Mouse (Mus musculus) lung, adult 2 months (tissue): Measurements from ENCODE around the gene Atp8a1. TPM values are rescaled to one million over a fixed set of nuclear protein-coding genes. Genes with fewer than 3 reads are reported as not detected.

Experiments
- DNase-seq: peaks from one replicate; pipeline ENCODE4 v3.0.0; 2022
- H3K4me1 ChIP-seq: fragments of 200-500 bp; 2 replicates; pipeline ENCODE4 v1.6.1; 2011; ENCODE audit warnings: low read length; ENCODE audit not compliant: control insufficient read depth, insufficient read depth
- H3K4me3 ChIP-seq: fragments of 200-500 bp; replicated peaks from 2 replicates; pipeline ENCODE3; 2011; ENCODE audit warnings: low read depth, mild to moderate bottlenecking, control low read depth, low read length; ENCODE audit errors: extremely low read depth
- CTCF ChIP-seq: fragments of 200-500 bp; IDR thresholded peaks from 2 replicates; pipeline ENCODE4 v1.5.1; 2011; ENCODE audit warnings: mild to moderate bottlenecking, low read length, control low read depth; ENCODE audit not compliant: insufficient read depth
- POLR2A ChIP-seq: fragments of 200-500 bp; IDR thresholded peaks from 2 replicates; pipeline ENCODE4 v1.6.1; 2011; ENCODE audit warnings: low read depth, mild to moderate bottlenecking, control low read depth, low read length, borderline replicate concordance; ENCODE audit errors: extremely low read depth
- WGBS: fragments of 180-500 bp; shearing (Covaris S2); methylation state at CpG from one replicate; pipeline ENCODE4 v1.1.7; 2018; 5-methylcytosine and 5-hydroxymethylcytosine counted together
- polyA plus RNA-seq: library from polyadenylated mRNA; depleted of rRNA; stranded (reverse); fragments of >200 nt; gene quantifications from 2 replicates; pipeline ENCODE4 v1.2.3, GENCODE M21; 2012

Gene Atp8a1
- polyA plus RNA-seq, 1 experiment: 75.7 TPM

DNA sequence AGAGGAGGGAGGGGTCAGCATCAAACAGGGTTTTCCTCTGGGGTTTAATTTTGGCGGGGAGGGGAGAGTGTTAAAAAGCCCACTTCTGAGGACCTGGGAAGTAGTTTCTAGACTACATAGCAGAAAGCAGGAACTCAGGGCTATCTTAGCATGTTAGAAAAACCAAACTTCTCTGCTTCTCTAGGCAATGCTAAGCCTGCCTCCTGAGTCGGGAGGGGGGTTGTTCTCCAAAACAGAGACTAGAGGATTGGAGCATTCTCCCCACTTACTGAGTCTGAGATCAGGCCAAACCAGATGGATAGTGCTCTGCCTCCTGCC, 237.8 kb downstream of the Atp8a1 start:
- WGBS: 26% methylated on average over 2 of the region's 2 CpGs
- TF ChIP-seq POLR2A (no peak), CTCF (no peak)
- H3K4me1 ChIP-seq: peaks cover 11% of the 10 kb centered on the region
- H3K4me3 ChIP-seq: no peak overlapping the region
- no peak for DNase-seq

DNA sequence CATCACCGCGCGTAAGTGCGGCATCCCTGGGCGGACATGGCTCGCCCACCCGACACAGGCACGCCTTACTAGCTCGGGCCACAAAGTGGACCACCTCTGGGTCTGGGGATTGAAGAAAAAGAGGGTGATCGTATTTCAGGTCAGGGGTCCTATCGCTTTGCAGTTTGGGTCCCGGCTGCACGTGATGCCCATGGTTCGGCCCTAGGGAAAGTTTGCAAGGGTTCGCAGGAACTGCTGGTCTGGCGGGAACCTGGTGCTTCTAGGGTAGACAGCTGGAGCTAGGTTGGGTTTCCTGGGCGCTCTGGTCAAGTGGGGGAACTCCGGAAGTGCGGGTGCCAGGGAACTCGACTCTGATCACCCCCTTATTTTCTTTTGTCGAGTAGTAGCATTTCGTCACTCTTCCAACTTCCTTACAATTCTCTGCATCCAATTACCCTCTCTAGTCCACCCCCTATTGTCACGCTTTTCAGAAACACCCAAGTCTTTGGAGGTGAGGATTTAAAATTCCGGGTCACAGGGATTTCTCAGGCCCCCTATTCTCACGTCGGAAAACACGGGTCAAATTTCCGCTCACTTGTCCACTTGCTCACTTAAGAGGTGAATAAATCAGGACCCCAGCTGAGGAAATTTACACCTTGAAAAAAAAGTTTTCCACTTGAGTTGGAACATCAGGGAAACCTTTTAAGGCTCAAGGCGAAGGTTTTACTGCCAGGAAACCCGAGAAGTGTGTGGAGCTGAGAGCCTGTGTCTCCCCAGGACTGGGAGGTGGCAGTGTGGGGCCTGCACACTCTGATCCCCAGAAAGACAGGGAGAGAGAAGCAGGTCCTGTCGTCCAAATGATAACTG, 238.3 kb downstream of the Atp8a1 start:
- 20% methylated on average over 31 of the region's 31 CpGs for WGBS
- no peak overlapping the region for H3K4me3 ChIP-seq

DNA sequence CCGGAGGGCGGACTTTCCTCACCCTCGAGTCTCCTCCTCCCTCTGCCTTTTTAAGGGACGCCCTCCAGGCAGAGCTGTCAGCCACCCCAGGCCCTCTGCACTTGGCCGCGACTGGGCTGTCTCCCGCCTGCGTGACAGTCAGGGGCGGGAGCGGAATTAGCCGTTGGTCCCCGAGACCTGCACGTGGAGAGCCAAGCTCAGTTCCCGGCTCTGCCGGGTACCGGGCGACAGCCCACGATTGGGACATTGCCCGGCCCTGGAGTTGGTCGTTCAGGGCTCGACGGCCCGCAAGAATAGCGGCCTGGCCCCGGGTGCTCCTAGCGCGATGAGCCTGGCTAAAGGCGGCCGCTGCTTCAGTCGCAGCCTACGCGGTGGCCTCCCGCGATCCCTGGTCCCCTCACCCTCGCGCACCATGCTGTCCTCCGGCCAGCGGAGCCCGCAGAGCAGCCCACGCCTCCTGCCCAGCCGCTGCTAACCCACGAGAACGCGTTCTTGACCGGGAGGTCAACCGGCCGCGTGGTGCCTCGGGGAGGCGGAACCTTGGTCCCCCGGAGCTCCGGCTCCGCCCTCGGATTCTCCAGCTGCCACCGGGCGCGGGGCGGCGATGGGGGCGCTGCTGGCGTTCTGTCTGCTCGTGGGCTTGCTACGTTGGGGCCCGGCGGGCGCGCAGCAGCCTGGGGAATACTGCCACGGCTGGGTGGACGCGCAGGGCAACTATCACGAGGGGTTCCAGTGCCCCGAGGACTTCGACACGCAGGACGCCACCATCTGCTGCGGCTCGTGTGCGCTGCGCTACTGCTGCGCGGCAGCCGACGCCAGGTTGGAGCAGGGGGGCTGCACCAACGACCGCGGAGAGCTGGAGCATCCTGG, 239.2 kb downstream of the Atp8a1 start, which contains the start of gene Shisa3:
Shisa3 (plus strand) TSS at position 79 of the 870 bp plus-strand sequence.
- TF ChIP-seq POLR2A (no peak), CTCF (no peak)
- Histone ChIP-seq H3K4me3 (peak within 1 kb of the TSS; percentile 41), H3K4me1 (peaks cover 11% of the 10 kb centered on the region)
- DNase-seq: peak; percentile 38
- 1% methylated on average over 86 of the region's 86 CpGs for WGBS

More for the DNA sequence above, 238.3 kb downstream of the Atp8a1 start:
- no peak for TF ChIP-seq POLR2A
- TF ChIP-seq CTCF: no peak
- no peak for DNase-seq
- peaks cover 11% of the 10 kb centered on the region for H3K4me1 ChIP-seq

DNA sequence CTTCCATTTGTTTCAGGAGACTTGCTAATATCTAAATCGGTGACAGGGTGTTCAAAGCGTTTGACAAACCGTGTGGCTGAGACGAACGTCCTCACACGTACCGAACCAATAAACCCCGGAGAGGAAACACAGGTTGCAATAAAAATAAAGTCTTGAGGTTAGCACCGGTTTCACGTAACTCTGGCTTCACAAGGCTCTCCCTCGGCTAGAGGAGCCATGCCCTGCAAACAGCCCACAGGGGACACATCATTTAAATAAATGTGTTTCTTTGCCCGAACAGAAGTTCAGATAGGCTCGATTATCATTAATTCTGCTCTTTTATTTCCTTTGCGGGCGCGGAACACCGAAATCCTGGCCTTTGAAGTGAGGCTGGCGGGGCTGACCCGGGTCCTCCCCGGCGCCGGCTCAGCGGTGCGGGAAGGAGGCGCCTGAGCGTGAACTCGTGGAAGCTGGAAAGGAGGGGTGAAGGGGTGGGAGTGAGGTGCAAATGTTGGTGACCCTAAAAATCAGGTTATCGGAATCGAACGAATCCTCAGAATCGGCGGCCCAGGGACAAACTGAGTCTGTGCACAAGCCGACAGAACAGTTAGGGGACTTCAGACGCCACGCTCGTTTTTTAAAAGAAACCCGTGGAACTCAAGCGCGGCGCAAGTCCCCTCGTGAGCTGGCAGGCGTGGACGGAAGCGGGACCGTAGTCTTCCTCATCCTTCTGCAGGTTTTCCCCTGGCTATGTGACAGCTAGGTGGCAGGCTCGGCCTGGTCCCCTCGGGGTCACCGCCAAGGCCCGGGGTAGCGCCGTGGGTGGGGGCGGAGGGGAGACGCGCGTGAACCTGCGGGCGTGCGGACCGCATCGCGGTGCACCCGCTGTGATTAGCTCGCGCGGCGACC, 240.1 kb downstream of the Atp8a1 start:
- WGBS: 4% methylated on average over 66 of the region's 66 CpGs
- Histone ChIP-seq H3K4me3 (peak overlapping the region; percentile 41), H3K4me1 (peaks cover 11% of the 10 kb centered on the region)
- DNase-seq: peak; percentile 37
- TF ChIP-seq CTCF: no peak
- no peak for TF ChIP-seq POLR2A

DNA sequence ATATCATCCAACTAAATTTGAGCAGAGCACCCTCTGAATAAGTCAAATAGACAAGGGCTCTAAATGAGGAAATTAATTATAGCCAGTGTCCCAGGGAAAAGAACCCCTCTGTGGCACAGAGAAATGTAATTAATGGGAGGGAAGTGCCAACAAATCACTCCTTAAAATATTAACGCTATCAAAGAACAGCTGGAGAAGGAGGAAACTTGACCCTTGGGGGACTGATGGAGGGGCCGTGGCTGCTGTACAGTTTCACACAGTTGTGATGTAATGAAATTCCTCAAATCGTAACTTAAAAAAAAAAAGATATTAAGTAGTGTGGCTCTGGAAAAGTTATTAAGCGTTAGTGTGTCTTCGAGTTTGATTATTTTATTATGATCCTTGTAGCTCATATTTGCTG, 241.3 kb downstream of the Atp8a1 start:
- TF ChIP-seq CTCF (no peak), POLR2A (no peak)
- DNase-seq: no peak
- H3K4me3 ChIP-seq: no peak overlapping the region
- H3K4me1 ChIP-seq: peaks cover 11% of the 10 kb centered on the region
- 39% methylated on average over 5 of the region's 5 CpGs for WGBS

DNA sequence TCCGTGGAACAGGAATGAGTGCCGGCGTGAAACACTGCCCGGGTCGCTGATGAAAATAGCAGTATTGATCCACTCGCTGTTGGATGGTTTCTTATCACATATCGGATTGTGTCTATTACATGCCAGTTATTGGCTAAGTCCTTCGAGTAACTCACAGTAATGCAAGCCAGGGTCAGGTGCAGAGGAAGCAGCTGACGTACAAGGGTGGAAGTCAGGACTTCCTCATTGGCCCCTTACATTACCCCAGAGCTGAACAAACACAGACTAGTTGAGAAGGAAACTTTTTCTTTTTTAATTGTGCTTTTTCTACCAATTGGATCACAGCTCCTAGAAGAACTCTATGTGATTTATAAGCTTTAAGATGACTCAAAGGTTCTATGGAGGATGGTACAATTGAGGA, 247.3 kb downstream of the Atp8a1 start:
- 78% methylated on average over 9 of the region's 9 CpGs for WGBS
- DNase-seq: no peak
- Histone ChIP-seq H3K4me1 (no peaks in the 10 kb centered on the region), H3K4me3 (no peak overlapping the region)
- TF ChIP-seq POLR2A (no peak), CTCF (no peak)

DNA sequence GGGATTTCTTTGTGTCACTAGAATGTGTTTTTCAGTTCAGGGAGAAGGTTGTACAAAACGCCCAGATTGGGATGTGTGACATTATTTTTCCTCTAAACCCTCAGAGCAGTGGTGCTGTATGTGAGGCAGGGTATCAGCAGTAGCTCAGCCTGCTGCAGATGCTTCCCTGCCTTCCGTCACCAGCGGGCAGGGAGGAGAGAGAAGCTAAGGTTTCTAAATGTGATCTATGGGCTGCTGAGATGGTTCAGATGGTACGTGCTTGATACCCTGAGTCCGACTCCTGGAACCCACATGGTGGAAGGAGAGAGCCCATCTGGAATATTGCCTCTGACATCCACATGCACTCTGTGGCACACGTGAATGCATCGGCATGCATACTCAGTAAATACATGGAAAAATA, 251.6 kb downstream of the Atp8a1 start:
- no peak for DNase-seq
- WGBS: 77% methylated on average over 7 of the region's 7 CpGs
- TF ChIP-seq CTCF: no peak
- no peak for TF ChIP-seq POLR2A
- no peaks in the 10 kb centered on the region for H3K4me1 ChIP-seq
- no peak overlapping the region for H3K4me3 ChIP-seq

DNA sequence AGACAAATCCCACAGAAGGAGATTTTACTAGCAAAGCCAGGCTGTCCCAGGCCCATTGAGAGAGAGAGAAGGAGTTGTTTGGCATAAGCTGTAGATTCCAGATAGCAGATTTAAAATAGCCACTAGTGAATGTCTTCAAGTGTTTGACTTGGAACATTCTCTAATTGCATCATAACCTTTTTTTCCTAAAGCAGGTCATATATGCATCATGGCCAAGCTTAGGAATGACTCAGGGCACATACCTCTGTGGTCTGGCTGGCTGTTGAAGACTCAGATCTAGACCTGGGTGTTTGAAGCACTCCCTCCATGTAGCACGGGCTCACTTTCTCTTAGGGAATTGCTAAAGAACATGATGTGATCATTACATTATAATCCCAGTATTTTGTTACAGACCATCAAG, 252.2 kb downstream of the Atp8a1 start:
- 48% methylated on average over 1 of the region's 1 CpGs for whole genome bisulfite sequencing
- Histone ChIP-seq H3K4me3 (no peak overlapping the region), H3K4me1 (no peaks in the 10 kb centered on the region)
- DNase-seq: no peak
- TF ChIP-seq POLR2A: no peak
- TF ChIP-seq CTCF: no peak
